Mouse (Mus musculus): Measurements from ENCODE around the gene Prss44. TPM values are rescaled to one million over a fixed set of nuclear protein-coding genes. Genes with fewer than 3 reads are reported as not detected.
"Not testable (repeated sequence)": the region's sequence is repeated elsewhere in the genome, so short reads cannot be mapped to it uniquely, and the experiment has no call there.

The Prss44 gene
- not detected for total RNA-seq (2021)
- long read RNA-seq, experiment 1 = 0 reads
- long read RNA-seq, experiment 2 = 0 reads

DNA sequence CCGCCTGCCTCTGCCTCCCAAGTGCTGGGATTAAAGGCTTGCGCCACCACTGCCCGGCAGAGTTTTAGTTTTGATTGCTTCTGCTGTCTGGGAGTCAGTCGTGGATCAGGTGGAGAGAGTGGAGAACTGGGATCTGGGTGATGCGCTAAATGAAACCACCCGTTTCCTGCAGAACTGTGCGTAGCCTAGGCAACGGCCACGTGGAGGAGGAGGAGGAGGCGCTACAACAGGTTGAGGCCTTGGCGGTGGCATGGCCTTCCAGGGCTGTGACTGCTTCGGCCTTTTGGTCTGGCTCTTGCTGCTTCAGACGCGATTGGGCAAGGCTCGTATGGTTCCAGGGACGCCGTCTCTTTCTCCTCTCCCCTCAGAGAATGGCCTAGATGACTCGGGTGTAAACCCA lies at the start of gene Prss44:
TSS of gene Prss44 (plus strand) at position 206 of the 400 bp plus-strand sequence.
- DNase-seq (ENCODE audit: low spot score in 2 of 2) = no peak

DNA sequence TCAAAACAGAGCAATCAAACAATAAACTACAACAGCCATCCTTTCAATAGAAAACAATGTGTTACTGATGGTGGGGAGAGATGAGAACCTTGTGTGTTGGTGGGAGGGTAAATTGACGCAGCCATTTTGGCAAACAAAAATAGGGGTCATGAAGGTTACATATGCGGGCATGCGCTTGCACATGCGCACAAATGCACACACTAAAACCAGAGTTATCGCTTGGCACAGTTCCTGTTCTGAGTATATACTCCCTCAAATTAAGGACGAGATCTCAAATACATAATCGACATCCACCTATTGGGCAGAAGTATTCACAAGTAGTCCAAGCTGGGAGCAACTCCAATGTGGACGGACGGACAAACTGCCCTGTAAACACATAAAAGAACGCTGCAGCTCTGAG lies 41.5 kb upstream of the Prss44 start:
- no peak for DNase-seq (ENCODE audit: low spot score in 2 of 2)

DNA sequence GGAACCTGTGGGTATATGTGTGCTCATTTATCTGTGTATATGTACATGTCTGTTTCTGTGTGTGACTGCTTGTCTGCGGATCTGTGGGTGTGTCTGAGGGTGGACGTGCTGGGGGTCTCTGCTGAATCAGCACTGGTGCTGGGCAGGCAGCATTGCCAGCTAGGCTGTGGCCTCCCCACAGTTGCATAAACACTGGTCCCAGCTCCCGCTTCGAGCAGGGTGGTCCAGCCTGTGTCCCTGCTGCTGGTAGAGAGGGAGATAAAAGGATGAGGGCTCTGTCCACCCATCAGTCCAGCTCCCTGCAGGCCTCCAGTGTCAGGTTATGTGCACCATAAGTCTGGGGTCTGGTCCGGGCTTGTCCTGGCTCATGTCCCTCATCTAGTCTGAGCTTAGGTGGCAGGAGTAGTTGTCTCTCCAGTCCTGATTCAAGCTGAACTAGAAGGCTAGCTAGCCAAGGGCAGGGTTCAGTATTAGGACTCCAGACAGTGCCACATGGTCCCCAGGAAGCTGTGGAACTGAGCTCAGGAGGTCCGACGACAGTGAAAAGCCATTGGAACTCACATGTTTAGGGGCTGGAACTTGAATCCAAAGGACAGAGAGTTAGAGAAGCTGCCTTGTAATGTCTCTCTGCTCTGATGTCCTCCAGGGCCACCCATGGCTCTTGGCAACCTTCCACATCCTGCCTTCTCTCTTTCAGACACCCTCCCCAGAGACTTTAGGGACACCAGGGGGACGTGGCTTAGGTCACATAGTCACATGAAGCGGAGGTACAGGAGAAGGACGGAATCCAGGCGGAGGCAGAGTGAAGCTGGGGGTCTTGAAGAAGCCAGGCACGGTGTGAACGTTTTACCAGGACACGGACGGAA lies 39.2 kb upstream of the Prss44 start:
- DNase-seq (ENCODE audit: low spot score in 2 of 2) = no peak

DNA sequence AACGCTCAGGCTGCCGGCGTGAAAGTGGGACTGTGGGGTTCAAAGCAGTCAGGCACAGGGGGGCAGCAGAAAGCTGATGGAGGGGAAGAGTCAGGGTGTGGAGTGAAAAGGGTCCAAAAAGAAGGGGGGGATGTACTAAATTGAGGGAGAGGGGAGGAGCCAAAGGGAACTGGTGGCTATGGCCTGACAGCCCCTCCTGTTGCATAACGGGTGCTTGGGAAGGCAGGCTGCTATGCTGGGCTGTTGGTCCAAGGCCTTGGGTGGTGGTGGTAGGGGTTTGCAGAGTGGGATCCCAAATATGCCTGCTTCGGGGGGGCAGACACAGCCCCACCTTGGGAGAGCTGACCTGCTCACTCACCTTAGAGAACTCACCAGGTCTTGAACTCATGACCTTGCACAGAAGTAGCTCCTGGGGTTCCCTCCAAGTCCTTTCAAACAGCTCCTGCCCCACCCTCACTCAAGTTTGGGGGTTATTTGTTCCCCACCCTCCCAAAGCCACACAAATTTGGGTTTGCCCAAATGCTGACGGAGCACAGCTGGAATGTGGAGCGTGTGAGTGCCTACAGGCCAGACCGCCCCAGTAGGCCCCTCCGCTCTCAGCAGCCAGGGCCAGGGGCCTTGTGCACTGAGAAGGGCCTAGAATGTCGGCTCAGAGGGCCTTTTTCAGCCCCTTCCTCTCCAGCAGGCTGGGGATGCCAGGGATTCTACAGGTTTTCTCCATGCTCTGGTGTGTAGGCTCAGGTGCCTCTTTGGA lies 38.3 kb upstream of the Prss44 start:
- DNase-seq (ENCODE audit: low spot score in 2 of 2) = no peak

DNA sequence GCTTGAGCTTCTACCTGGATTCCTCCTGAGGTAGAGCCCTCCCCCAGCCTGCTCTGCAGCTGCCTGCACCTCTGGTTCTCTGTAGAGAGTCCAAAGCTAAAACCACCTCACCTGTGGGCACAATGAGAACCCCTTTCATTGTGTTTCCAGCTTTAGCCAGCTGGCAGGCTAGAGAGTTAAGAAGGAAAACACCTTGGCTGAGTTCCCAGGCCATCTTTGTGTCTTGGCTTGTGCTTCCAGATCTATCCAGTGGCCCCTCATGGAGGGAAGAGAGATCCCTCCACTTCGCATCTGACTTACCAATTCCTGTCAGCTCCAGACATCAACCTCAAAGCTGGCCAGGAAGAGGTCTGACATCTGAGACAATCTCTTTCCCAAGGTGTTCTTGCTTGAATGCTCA lies 35.7 kb upstream of the Prss44 start:
- no peak for DNase-seq (ENCODE audit: low spot score in 2 of 2)

DNA sequence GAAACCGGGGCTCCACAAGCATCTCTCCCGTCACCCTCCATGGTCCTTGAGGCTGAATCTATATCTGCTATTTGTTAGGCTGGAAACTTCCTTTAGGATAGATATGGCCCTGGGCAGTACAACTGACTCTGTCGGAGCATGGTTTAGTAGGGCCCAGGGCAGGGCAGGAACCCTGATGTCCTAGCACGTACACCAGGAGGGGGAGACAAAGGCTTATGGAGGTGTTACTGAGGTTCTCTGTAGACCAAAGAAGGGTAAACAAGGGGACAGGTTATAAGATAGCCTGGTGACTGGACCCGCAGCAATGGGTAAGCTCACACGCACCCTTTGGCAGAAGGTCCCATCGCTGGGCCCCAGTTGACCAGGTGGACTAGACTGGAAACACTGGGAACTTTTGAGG lies 35.2 kb upstream of the Prss44 start:
- DNase-seq (ENCODE audit: low spot score in 2 of 2) = no peak

DNA sequence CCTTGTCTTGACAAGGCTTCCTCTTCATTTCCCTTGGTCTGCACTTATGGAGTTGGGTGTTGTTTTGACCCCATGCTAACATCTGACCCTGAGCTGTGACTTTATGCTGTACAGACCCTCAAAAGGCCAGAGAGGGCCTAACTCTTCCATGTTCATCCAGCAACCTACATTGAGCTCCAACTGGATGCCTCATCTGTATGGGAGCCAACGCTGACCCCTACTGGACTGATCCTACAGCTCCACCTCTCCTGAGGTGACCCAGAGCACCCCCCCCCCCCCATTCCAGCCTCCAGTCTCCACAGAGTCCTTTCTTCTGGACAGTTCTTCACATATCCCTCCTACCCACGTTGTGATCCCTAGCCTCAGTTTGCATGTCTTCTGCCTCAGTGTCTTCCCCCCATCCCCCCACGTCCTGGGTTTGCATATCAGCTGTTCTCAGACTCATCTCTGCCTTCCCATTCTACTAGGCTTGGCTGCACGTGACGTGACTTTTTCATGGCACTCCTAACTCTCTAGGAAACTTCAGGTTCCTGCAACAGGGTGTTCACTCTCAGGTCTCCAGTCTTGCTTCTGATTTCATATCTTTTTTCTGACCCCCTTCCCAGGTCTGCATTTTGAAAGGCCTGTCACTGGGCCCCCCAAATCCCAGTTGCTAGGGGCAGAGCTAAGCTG lies 34.4 kb upstream of the Prss44 start:
- DNase-seq (ENCODE audit: low spot score in 2 of 2) = no peak

DNA sequence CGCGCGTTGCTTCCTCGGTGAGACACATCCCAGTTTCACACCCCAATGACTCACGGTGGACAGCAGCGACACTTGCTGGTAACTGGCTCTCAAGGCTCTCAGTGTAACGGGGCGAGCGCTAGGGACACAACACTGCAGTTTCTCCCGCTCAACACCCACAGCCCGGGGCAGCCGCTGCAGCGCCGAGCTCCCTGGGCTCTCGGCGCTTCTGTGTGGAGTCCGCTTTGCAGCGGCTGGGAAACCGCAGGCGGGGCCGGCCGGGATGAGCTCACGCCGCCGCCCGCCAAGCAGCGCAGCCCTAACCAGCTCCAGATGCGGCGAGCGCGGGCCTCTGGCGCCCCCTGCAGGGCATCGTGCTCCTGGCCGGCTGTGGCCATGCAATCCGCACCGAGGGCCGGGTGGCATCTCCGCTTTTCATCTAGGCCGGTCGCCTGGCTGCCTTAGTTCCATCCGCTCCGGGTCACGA lies 32.5 kb upstream of the Prss44 start:
- DNase-seq (ENCODE audit: low spot score in 2 of 2) = peak; percentile 95 to 97

DNA sequence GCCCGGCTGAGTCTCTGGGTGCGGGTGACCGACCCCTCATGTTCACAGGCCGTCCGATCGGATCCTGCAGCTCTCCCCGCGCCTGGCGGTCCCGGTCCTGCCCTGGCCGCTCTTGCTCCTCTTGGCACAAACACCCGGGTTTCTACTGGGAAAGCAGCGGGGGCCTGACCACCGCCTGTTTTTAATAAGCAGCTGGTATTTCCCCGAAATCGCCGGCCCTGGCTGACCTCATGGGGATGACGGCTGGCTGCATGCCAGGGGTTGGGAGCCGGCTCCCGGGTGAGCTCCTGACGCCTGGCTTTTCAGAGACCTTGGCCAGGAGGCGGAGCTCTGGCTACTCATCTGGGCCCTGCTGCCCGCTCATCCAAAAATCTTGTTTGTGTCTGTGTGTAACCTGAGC lies 32.1 kb upstream of the Prss44 start:
- peak; percentile 53 to 58 for DNase-seq (ENCODE audit: low spot score in 2 of 2)

DNA sequence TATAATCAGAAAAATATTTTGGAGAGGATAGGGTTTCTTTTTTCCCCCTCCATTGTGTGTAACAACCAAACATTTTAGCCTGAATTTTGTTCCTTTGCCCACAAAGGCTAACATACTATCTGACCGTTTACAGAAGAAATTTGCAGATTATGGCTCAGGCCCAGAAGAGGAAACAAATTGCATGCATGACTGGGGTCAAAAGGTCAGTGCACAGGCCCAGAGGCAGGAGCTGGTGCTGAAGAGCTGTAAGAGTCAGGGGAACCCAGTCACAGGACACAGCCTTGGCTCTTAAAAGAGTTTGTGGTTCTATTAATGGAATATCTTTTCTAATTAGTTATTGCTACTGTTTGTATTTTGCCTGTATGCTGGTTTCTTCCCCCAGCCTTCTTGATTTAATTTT lies 30.2 kb upstream of the Prss44 start:
- DNase-seq (ENCODE audit: low spot score in 2 of 2) = no peak

DNA sequence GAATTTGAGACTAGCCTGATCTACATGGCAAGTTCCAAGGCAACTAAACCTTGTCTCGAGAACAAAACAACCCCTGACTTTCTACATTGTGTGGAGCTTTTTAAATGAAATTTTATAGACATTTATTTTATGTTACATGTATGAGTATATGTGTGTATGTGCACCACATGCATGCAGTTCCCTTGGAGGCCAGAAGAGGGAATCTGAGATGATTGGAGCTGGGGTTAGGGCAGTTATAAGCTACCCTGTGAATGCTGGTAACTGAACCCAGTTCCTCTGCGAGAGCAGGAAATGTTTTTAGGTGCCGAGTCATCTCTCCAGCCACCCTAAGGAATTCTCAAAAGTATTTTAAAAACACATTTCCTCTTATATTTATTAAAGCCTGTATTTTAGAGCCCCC lies 25.6 kb upstream of the Prss44 start:
- no peak for DNase-seq (ENCODE audit: low spot score in 2 of 2)

DNA sequence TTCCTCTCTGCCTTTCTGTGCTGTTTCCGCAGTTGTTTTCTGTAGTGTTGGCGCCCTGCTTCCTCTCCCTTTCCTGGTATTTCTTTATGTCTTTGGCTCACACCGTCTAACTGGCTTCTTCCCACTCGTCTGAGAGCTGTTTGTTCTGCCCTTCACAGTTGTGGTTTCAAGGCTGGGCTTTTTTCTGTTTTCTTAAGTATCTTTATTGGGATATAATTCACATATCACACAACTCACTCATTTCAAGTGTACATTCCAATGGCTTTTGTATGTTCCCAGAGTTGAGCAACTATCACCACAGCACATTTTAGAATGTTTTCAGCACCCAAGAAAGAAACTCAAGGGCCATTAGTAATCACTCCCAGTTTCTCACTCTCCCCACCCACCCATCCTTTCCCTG lies 23.3 kb upstream of the Prss44 start:
- DNase-seq (ENCODE audit: low spot score in 2 of 2) = no peak

DNA sequence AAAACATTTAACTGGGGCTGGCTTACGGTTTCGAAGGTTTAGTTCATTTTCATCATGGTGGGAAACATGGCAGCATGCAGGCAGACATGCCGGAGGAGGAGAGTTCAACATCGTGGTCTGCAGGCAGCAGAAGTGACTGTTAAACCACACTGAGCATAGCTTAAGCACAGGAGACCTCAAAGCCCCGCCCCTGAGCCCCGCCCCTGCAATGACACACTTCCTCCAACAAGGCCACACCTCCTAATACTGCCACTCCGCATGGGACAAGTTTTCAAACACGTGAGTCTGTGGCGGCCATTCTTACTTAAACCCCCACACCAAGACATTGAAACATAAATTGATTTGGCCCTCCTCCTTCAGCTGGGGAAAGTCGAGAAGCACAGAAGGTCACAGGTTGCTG lies 16.8 kb upstream of the Prss44 start:
- DNase-seq (ENCODE audit: low spot score in 2 of 2) = no peak

DNA sequence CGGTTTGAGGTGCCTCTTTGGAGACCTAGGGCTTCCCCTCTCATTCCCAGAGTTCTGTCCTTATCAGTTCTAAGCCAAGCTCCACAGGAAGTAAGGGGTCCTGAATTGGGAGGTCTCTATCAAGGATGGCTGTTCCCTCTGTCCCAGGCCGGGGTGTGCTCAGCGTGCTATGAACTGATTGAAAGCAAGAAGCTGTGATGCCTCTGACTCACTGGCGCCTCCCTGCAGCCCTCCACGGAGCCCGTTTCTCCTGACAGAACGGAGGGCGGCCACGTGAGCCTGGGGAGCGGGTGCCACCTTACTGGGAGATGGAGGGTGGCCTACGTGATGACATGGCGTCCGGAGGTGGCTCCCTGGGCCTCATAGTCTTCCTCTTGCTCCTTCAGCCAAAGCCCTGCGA lies 15.9 kb upstream of the Prss44 start, which contains the start of gene Prss42:
TSS of gene Prss42 (plus strand) at position 301 of the 400 bp plus-strand sequence.
- DNase-seq (ENCODE audit: low spot score in 2 of 2) = no peak

DNA sequence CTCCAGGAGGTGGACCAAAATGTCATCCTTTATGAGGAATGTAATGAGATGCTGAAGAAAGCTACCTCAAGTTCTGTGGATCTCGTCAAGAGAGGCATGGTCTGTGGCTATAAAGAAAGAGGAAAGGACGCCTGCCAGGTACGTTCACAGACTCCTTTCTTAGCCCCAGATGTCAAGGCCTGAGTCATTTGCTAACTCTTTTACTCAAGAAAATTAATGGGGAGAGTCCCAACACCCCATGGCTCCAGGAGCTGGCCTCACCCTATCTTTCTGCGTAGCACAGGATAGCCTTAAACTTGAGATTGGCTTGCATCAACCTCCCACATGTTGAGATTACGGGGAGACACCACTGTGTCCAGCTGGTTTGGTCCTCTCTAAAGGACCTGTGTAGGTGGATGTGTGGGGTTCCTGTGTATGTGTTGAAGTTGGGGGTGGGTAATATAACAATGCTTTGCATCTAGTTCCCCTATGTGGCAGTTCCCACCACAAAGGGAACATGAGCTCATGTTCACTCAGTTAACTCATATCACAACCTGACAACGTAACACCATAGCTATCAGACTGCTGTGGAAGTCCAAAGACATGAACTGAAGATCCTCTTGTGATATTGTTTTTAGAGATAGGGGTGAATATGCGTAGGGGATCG lies 12.8 kb upstream of the Prss44 start:
- no peak for DNase-seq (ENCODE audit: low spot score in 2 of 2)

DNA sequence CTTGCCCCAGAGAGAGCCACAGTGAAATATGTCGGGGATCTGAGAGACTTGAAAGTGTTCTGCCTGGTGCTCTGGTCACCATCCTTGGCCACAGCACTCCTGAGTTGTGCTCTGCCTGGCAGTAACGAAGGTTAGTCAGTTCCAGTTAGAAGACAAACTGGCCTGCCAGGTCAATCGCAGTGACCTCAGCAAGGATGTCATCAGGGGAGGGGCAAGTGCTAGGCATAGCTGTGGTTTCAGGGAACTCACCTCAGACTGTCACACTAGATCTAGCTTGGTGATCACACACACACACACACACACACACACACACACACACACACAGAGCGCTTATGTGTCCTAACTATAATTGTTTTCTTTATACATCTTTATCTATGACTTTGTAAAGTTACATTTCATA lies 10.5 kb upstream of the Prss44 start:
- DNase-seq (ENCODE audit: low spot score in 2 of 2) = no peak

DNA sequence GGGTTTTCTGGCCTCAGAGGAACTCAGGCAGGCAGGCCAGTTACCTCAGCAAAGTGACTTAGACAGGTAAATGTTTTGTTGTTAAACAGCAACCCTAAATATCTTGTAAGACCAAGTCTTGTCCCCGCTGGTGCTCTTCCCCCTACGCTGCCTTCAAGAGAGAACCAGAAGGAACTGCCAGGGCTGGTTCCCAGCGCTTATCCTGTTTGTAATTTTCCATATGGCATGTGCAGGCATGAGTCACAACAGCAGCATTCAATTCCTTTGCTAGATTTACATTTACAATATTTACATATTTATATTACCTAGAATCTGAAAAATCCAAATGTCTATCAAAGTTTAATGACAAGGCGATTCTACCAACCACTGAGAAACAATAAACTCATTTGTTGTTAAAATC lies 3.7 kb upstream of the Prss44 start:
- DNase-seq (ENCODE audit: low spot score in 2 of 2) = no peak

DNA sequence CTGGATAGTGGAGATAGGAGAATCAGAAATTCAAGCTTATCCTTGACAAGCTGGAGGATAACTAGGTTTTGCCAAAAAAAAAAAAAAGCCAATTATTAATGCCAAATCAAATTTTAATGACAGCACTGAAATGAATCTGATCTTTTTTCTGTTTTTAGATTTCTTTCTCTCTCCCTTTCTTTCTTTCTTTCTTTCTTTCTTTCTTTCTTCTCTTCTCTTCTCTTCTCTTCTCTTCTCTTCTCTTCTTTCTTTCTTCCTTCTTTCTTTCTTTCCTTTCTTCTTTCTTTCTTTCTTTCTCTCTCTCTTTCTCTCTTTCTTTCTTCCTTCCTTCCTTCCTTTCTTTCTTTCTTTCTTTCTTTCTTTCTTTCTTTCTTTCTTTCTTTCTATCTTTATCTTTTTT lies 6.8 kb downstream of the Prss44 start:
- not testable (repeated sequence) for DNase-seq (ENCODE audit: low spot score in 2 of 2)

DNA sequence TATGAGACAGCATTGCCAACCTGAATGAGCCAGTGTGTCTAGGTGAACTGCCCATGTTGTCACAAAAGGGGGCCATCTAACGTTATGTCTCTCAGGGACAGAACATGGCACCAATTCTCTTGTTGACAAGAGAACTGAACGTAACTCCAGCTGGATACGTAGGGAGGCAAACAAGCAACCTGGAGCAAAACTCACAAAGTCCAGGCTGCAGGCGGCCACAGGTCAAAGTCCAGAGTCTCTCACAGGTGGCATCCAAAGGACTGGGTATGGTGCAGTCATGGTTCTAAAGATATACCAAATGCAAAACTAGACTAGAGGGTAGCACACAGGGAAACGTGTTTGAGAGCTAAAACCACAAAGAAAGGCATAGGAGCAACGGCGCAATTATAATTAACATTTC lies 7.6 kb downstream of the Prss44 start:
- no peak for DNase-seq (ENCODE audit: low spot score in 2 of 2)

DNA sequence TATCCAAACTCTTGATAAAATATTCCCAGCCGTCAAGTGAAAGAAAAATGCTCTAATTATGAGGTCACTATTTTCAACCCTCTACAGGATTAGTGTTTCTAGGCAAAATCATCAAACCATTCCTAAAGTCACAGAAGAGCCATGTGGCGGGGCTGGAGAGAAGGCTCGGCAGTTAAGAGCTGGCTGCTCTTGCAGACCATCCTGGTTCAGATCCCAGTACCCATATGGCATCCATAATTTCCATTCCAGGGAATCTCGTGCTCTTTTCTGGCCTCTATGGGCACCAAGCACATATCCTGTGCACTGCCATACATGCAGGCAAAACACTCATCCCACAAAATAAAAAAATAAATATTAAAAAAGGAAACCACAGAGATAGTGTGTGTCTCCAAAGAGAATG lies 11.6 kb downstream of the Prss44 start:
- no peak for DNase-seq (ENCODE audit: low spot score in 2 of 2)

DNA sequence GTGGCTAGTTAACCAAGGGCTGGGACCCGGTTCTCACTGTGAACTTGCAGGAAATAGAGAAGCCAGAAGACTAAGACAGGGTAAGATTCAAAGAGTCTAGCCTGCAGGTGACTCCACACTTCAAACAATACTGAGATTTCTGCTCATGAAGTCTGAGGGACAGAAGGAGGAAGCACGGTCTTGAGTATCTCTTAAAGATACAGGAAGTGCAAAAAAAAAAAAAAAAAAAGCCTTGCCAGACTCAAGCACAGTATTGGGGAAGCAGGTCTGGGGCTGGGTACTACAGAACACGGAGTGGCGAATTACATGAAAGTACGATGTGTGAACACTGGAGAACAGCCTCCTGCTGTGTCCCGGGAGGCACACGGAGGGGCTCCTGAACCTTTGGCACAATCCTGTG lies 12.0 kb downstream of the Prss44 start:
- no peak for DNase-seq (ENCODE audit: low spot score in 2 of 2)

Measured in left cerebral cortex, adult 18-20 months (tissue).